Mouse (Mus musculus): ENCODE measurements around the gene Hnrnph1.

- no peak for TF ChIP-seq POLR2A (IDR thresholded peaks at IDR 0.05; ENCODE audit: control insufficient read depth, low read depth, low read length)
- no peak for TF ChIP-seq CTCF (IDR thresholded peaks at IDR 0.05; ENCODE audit: control insufficient read depth, insufficient read depth, insufficient replicate concordance, low read depth, low read length)
These were observed 2.4 kb downstream of the Hnrnph1 start for GRCm38 (mm10) chr11:50379023-50379752.
